Mouse (Mus musculus) G1E-ER4 (cell line): ENCODE data around the gene Gm853. TPM values are rescaled to one million over a fixed set of nuclear protein-coding genes. Genes with fewer than 3 reads are reported as not detected.

Source experiments
- GATA1 ChIP-seq: IDR thresholded peaks from one replicate; pipeline ENCODE4 v1.8.0; 2012; ENCODE audit warnings: low read length, inconsistent platforms
- polyA plus RNA-seq: library from polyadenylated mRNA; stranded (reverse); fragments of >175 nt; gene quantifications from 2 replicates; pipeline ENCODE4 v1.2.3, GENCODE M21; 2012

The Gm853 gene
- 0.19 and 0.22 TPM in 2 replicates for polyA plus RNA-seq

DNA sequence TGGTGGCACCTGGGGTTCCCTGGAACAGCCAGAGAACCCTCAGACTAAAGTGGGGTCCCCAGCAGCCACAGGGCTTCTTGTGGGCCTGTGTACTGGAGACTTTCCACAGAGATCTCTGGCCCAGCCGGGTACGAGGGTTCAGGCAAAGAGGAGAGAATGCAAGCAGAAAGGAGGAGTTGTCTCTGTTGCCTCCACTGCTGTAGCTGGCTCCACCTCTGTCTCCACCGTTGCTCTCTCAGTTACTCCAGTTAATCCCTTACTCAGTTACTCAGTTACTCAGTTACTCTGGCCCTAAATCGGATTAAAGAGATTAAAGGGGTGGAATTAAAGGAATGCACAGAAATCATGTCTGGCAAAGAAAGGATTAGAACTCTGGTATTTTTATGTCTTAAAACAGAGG lies at the start of gene Gm853:
Gm853 (minus strand) TSS at position 223 of the 400 bp plus-strand sequence.
- TF ChIP-seq GATA1: no peak

DNA sequence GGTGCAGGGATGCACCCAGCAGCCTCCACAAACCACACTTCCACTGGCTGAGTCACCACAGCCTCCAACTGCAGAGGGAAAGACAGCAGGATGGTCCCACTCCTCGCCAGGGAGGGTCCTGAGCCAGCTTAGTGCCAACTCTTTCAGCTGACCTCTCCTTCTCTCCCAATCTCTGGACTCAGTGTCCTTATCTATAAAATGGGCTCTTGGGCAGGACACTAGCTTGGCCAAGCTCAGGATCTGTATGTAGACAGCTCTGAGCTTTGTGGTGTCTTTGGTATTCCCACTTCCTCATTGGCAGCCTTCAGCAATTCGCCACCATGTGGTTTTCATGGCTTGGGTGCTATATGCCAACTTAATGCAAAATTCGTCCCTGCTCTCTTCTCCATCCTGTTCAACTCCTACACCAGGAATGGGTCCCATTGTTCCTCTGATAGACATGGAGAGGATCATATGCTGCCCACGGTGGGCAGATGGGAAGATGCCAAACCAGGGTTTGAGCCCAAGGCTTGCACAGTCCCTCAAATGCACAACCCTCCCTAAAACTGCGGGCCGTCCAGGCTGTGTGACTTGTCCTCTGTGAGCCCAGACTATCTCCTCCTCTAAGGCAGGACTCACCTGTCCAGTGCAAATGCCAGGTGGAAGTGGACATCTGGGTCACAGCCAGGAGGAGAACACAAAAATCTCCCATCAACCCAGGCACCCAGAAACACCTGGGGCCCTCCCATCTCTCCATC lies 48.6 kb upstream of the Gm853 start:
- TF ChIP-seq GATA1: no peak

DNA sequence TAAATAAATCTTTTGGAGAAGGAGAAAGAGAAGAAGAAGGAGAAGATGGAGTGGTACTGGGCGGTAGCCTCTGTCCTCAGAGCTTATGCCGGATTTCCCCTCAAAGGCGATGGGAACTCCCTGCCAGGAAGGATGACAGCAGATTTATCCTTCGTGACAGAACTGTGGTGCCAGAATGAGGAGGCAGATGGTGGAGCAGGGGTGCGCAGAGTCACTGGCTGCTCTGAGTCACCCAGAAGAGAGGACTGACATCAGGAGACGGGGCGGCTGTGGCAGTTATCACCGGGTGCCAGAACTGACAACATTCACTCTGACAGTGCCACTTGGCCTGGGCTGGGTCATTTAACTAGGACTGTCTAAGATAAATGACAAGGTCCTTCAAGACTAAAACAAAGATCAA lies 47.9 kb upstream of the Gm853 start:
- no peak for TF ChIP-seq GATA1

DNA sequence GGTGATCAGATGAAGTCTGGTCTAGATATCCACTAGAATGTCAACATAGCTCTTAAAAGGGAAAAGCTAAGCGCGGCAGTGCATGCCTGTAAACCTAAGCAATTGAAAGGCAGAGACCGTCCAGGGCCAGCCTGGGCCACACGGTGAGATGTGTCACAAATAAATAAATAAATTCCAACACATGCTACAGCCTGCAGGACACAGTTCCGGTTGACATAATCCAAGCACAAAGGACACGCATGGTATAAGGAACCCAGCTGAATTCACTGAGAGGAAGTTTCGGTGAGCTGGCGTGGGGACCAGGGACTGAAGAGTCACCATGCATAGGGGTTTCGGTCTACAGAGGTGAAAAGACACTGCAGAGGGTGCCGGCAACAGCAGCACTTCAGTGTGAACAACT lies 46.5 kb upstream of the Gm853 start:
- no peak for TF ChIP-seq GATA1

DNA sequence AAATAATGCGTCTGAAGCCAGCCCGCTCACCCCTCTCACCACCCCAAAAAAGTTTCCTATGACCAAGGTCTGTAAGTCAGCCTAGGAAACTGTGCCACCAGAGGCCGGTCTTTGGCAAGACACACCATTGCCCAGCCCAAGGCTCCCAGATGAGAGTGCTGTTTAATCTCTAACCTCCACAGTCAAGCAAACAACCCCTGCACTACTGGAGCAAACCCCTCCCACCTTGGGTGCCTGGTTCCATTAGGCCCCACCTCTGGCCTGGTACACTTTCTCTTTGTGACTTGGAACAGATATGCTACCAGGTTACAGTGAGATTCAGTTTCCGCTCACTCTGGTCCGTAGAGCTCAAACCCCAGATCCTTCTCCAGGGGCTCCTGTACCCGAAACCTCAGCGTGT lies 44.9 kb upstream of the Gm853 start:
- TF ChIP-seq GATA1: no peak

DNA sequence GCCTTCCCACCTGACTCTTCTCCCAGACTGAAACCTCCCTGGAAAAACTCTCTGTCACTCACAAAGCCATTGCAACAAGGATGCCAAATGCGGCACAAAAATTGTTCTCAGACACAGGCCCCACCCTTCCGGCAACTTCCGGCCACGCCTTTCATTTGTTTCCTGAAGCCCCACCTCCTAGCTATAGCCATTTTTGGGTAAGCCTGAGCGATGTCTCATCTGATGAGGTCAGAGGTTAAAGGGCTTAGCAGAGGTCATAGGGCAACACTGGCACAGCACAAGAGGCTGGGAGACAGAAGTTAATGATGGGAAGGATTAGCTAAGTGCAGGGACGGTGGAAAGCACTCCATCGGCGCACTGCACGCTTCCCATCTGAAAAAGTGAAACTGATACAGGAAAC lies 44.4 kb upstream of the Gm853 start:
- no peak for TF ChIP-seq GATA1

DNA sequence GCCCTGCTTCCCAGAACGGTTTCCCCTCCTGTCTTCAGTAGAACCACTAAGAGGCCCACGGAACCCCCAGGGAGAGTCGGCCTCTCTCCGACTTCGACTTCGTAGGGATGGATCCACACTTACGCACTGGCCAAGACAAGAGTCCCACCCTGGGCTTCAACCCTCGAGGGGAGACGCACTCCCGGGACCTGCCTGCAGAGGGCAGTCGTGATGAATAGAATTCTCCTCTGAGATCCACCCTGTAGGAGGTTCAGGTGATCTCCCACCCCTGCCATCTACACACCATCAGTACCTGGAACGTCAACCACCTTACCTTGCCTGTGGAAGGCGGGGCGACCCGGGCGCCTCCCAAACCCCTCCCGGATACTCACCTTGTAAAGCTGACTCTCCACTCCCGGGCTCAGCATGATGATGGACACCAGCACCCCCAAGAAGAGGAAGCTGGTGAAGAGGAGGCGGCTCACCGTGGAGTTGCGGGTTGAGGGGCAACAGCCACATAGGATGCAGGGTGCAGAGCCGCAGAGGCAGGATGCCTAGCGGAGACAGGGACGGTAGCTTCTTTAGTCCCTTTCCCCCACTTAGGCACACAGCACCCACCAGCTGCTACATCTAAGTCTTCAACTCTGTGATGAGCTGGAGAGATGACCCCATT lies 42.6 kb upstream of the Gm853 start:
- no peak for TF ChIP-seq GATA1

DNA sequence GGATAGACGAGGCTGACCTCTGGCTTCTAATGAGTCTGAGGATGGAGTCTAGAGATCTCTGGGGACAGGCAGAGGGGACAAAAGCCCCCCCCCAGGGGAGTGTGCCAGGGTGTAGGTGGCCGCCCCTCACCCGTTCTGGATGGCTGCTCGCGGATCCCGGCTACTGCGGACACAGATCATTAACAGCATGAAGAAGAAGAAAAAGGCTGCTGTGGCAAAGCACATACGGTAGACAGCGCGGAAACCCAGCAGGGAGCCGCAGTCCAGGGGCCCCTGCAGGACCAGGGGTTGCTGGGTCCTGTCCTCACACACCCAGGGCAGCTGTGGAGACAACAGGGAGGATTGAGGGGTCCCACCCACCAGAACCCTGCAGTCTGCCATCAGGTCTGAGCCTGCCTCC lies 41.9 kb upstream of the Gm853 start:
- TF ChIP-seq GATA1: no peak

DNA sequence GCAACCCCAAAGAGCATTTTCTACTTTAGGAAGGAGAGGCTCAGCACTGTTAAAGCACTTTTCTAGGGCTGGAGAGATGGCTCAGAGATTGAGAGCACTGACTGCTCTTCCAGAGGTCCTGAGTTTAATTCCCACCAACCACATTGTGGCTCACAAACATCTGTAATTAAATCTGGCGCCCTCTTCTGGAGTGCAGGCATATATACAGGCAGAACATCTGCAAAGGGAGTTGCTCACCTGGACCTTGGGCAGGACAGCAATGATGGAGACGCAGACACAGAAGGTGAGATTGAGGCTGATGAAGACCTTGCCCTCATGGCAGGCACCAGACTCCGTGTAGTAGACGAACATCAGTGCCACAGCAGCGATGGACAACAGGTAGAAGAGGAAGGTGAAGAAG lies 38.2 kb upstream of the Gm853 start:
- TF ChIP-seq GATA1: no peak

DNA sequence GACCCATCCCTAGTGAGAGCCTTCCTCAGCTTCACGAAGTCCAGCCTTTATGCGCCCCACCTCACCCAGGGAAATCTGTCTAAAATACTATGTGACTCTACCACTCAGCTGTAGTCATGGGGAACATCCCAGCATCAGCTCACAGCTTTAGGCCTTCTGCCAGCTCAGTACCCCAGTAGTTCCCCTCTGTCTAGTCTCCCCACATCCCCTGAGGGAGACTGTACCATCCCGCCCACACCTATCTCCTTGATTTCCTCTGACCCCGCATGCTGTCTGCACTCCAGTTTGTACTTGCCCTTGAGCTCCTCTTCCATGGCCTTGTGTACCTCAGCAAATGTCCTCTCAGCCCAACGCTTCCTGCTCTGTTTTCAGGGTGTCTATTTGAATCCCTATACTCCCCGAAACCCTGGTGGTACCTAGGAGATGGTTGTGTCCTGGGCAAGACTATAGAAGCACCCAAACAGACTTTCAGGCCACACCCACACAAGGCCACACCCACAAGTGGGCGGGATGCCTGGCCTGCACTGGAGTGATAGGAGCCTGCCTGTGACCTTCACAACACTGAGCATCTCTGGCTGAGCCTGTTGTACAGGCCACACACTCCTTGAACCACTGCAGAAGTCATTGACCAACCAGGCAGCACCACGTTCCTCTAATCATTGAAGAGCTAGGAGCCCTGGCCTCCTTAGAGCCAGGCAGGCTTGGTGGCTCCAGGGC lies 30.4 kb upstream of the Gm853 start:
- no peak for TF ChIP-seq GATA1

DNA sequence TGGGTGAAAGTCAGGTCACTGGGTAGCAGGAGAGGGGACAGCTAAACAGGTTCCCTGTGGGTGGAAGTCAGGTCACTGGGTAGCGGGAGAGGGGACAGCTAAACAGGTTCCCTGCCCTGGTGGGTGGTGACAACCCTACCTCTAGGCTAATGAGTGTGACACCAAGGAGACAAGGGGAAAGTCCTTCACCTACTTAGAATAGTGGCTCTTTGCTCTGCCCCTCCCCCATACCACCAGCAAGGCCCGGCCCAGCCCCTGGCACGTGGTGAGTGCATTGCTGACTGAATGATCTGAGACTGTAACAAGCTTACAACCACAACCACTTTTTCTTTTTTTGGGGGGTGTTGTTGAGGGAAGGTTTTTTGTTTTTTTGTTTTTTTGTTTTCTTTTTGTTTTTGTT lies 29.6 kb upstream of the Gm853 start:
- no peak for TF ChIP-seq GATA1

DNA sequence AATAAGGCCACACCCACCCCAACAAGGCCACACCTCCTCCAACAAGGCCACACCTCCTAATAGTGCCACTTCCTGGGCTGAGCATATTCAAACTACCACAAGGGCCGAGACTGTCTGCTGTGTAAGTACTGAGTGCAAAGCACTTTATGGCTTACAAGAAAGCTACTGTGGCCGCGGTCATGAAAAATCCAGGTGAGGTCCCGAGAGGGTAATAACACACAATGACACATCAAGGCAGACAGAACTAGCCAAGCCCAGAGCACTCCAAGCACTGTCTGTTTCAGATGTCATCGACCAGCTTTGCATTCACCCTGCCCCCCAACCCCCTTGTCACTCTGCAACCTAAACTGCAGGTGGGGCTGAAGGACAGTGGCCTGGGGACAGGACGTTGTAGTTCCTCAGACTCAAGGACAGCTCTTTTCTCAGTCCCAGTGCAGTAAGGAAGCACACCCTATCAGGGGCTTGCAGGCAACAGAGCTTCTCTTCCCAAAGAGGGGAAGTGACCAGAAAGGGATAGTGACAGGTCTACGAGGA lies 29.0 kb upstream of the Gm853 start:
- TF ChIP-seq GATA1: no peak

DNA sequence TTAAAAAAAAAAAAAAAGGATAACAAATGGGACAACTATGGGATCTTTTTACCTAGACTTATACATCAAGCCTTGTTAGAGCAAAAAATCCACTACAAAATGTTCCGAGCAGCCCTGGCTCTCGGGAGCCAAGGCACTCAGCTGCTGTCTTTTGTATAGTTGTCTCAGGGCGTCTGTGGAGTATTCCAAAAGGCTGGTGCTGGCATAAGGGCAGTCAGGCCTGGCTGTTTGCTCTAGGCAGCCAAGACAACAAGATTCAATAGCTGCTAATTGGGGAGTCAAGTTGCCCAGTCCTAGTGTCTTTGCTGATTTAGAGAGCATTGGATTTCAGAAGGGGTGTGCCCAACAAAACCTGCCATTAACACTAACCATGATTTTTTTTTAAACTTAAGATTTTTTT lies 26.4 kb upstream of the Gm853 start:
- no peak for TF ChIP-seq GATA1

DNA sequence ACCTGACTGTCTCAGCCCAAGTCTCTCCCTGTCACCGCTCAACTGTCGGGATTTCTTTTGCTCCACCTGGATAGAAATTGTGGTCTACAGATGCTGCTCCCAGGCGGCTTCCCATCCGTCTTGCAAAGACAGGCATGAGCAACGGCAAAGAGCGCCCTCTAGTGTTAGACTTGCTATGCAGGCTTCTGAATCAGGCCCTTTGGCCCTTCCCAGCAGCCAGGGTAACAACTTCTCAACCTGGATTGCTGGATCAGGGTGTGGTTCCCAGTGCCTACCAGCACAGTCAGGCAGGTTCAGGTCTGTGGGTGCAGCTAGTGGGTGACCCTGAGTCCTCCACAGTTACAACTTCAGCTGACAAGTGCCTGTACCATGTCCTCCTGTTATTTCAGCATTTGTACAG lies 23.9 kb upstream of the Gm853 start:
- TF ChIP-seq GATA1: no peak

DNA sequence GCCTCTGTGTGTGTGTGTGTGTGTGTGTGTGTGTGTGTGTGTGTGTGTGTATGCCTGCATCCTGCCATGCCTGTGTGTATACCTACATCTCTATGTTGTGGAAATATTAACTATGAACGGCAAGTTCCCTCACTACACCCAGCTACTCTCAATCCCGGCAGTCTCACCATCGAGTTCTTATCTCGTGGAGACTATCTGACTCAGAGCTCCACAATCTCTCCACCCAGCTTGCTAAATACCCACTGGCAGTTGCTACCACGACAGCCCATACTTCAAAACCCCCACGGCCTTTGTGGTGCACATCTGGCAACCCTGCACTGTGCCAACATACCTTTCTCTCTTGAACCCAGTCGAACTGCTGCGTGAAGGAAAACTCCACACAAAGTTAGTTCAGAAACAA lies 22.5 kb upstream of the Gm853 start:
- TF ChIP-seq GATA1: no peak

DNA sequence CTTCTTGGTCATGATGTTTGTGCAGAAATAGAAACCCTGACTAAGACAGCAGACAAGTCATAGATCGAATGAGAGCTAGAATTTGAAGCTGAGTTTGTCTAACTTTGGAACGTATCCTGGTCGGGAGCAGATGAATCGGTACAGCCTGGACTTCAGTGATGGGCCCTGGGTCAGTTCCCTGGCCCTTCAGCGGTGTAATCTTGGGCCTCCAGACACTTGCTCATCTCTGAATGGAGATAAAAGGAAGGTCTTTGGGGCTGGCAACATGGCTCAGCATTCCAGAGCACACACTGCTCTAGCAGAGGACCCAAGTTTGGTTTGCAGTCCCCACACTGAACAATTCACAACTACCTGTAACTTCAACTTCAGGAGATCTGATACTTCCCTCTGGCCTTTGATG lies 20.8 kb upstream of the Gm853 start:
- no peak for TF ChIP-seq GATA1
